Mouse (Mus musculus) heart, embryonic 15.5 days (tissue): ENCODE measurements around the gene Ccdc96. TPM values are rescaled to one million over a fixed set of nuclear protein-coding genes. Genes with fewer than 3 reads are reported as not detected.
A peak's percentile ranks its signal among the peaks of the same experiment; 100 is the strongest.

Experiments
- ATAC-seq: fragments of 200-750 bp; cut with Nextera tagmentation; replicated peaks from 2 replicates; pipeline ENCODE4 v1.8.0; 2017; ENCODE audit warnings: low read depth, moderate TSS enrichment; ENCODE audit not compliant: insufficient number of reproducible peaks, insufficient read depth, low FRiP score
- H3K27ac ChIP-seq: fragments of 300-500 bp; sonication (generic); 2 replicates; pipeline ENCODE4 v1.5.1; 2015; ENCODE audit warnings: mild to moderate bottlenecking, inconsistent platforms
- H3K27me3 ChIP-seq: fragments of 300-500 bp; sonication (generic); 2 replicates; pipeline ENCODE4 v1.6.1; 2015; ENCODE audit warnings: inconsistent platforms
- H3K36me3 ChIP-seq: fragments of 300-500 bp; sonication (generic); 2 replicates; pipeline ENCODE4 v1.6.1; 2015; ENCODE audit warnings: mild to moderate bottlenecking, inconsistent platforms
- H3K4me1 ChIP-seq: fragments of 300-500 bp; sonication (generic); replicated peaks from 2 replicates; pipeline ENCODE4 v1.6.1; 2015; ENCODE audit warnings: inconsistent platforms
- H3K4me2 ChIP-seq: fragments of 300-500 bp; sonication (generic); 2 replicates; pipeline ENCODE4 v1.6.1; 2015; ENCODE audit warnings: inconsistent platforms, mild to moderate bottlenecking, moderate library complexity
- H3K4me3 ChIP-seq: fragments of 300-500 bp; sonication (generic); 2 replicates; pipeline ENCODE4 v1.5.1; 2015; ENCODE audit warnings: mild to moderate bottlenecking, inconsistent platforms
- H3K9ac ChIP-seq: fragments of 300-500 bp; sonication (generic); 2 replicates; pipeline ENCODE4 v1.6.1; 2015; ENCODE audit warnings: mild to moderate bottlenecking, inconsistent platforms
- H3K9me3 ChIP-seq: fragments of 300-500 bp; sonication (generic); replicated peaks from 2 replicates; pipeline ENCODE4 v1.6.1; 2016; ENCODE audit warnings: inconsistent platforms
- WGBS: fragments of 180-500 bp; shearing (Covaris S2); methylation state at CpG from one replicate; pipeline ENCODE4 v1.1.7; 2015; ENCODE audit warnings: mixed read lengths; 5-methylcytosine and 5-hydroxymethylcytosine counted together
- polyA plus RNA-seq: library from polyadenylated mRNA; unstranded; fragments of >200 nt; fragmentation: Nextera tagmentation; extraction: Ambion mirVana; gene quantifications from 2 replicates; pipeline ENCODE4 v1.2.1, GENCODE M21; 2015

Ccdc96 gene
- polyA plus RNA-seq, 1 experiment from 2014 or later, result 0.20 TPM

DNA sequence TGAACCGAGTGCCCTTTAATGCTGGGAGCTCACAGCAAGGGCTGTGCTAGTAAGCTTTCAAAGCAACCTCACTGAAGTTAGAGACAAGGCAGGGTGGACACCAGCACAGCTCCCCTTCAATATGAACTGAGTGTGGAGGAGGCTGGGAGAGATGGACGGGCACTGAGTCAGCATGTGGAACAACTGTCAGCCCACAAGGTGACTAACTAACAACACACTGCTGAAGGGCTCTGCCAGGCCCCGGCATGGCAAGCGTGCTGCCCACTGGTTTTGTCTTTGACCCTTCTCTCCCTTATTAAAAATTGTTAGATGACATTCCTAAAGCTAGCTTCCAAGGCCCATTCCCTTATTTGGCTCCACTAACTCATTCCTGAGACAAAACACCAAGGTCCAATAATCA lies 26.7 kb upstream of the Ccdc96 start:
- H3K9ac ChIP-seq, result no peak overlapping the region
- H3K4me3 ChIP-seq, result no peak overlapping the region
- peaks cover 31% of the 10 kb centered on the region for H3K27me3 ChIP-seq
- 75% methylated on average over 4 of the region's 4 CpGs for WGBS
- H3K4me1 ChIP-seq, result no peaks in the 10 kb centered on the region
- no peaks in the 10 kb centered on the region for H3K36me3 ChIP-seq
- no peaks in the 10 kb centered on the region for H3K9me3 ChIP-seq
- no peak overlapping the region for H3K4me2 ChIP-seq
- H3K27ac ChIP-seq, result no peak overlapping the region
- ATAC-seq, result no peak

- Histone ChIP-seq H3K4me3 (no peak overlapping the region), H3K9ac (no peak overlapping the region), H3K4me1 (peaks cover under 1% of the 10 kb centered on the region; the same call in 1 of the 2 replicates), H3K9me3 (no peaks in the 10 kb centered on the region), H3K4me2 (no peak overlapping the region), H3K27me3 (peaks cover 27% of the 10 kb centered on the region), H3K36me3 (no peaks in the 10 kb centered on the region), H3K27ac (no peak overlapping the region)
- no peak for ATAC-seq
- 11% methylated on average over 4 of the region's 4 CpGs for WGBS
These were observed 25.5 kb upstream of the Ccdc96 start for GRCm38 (mm10) chr5:36458926-36459325.

- Histone ChIP-seq H3K4me3 (no peak overlapping the region), H3K4me1 (peaks cover 8% of the 10 kb centered on the region), H3K9ac (no peak overlapping the region), H3K27me3 (peaks cover 24% of the 10 kb centered on the region), H3K27ac (no peak overlapping the region), H3K9me3 (no peaks in the 10 kb centered on the region), H3K36me3 (no peaks in the 10 kb centered on the region), H3K4me2 (no peak overlapping the region)
- 85% methylated on average over 2 of the region's 2 CpGs for WGBS
- no peak for ATAC-seq
These were observed 23.7 kb upstream of the Ccdc96 start for GRCm38 (mm10) chr5:36460712-36461111.

GRCm38 (mm10) chr5:36461231-36461630 lies 23.2 kb upstream of the Ccdc96 start:
- peaks cover 14% of the 10 kb centered on the region for H3K4me1 ChIP-seq
- ATAC-seq, result no peak
- H3K4me3 ChIP-seq, result no peak overlapping the region
- H3K9me3 ChIP-seq, result no peaks in the 10 kb centered on the region
- WGBS, result 59% methylated on average over 2 of the region's 2 CpGs
- no peak overlapping the region for H3K9ac ChIP-seq
- H3K4me2 ChIP-seq, result no peak overlapping the region
- no peak overlapping the region for H3K27ac ChIP-seq
- H3K27me3 ChIP-seq, result peaks cover 21% of the 10 kb centered on the region
- H3K36me3 ChIP-seq, result no peaks in the 10 kb centered on the region

DNA sequence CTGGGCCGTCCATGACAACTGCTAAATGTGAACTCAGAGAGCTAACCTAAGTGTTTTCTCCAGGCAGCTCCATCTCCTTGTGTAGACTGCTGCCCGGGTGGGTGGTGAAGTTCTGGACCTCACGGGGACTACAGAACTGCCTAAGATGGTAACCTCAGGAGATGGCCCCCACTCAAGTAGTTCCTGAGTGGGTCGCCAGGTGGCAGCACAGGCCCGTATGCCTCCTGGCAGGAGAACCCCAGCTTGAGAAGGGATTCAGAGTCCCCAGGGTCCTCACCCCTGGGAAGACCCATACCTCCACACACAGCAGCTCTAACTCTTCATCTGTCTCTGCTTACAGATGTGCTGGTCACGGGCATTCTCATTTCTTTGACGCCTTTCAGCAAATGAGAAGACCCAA lies 21.6 kb upstream of the Ccdc96 start:
- Histone ChIP-seq H3K9me3 (no peaks in the 10 kb centered on the region), H3K36me3 (no peaks in the 10 kb centered on the region), H3K4me1 (peaks cover 19% of the 10 kb centered on the region), H3K27ac (no peak overlapping the region), H3K4me3 (no peak overlapping the region), H3K4me2 (no peak overlapping the region), H3K27me3 (0 out of 2 replicates have a peak, but pooled peaks cover 8% of the 10 kb centered on the region), H3K9ac (no peak overlapping the region)
- ATAC-seq, result no peak
- WGBS, result 16% methylated on average over 7 of the region's 7 CpGs

DNA sequence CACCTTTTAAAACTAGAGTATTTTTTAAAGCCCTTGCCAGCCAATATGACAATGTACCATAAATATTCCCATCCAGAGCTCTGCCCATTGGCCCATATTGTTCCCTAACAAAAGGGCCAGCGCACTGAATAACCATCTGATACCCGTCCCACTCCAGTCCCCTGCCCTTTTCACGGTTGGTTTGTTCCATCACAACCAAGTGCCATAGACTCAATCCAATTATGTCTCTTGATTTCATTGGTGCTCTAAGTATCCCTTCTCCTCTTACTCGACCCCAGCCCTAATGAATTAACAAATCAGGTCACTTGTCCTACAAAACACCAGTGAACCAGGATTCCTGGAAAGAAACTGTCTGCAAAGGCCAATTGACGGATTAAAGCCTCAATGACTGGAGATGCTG lies 21.0 kb upstream of the Ccdc96 start:
- H3K4me1 ChIP-seq, result peaks cover 19% of the 10 kb centered on the region
- no peak overlapping the region for H3K9ac ChIP-seq
- no peak overlapping the region for H3K4me3 ChIP-seq
- 0 out of 2 replicates have a peak, but pooled peaks cover 4% of the 10 kb centered on the region for H3K27me3 ChIP-seq
- no peaks in the 10 kb centered on the region for H3K9me3 ChIP-seq
- whole genome bisulfite sequencing, result 62% methylated on average over 5 of the region's 5 CpGs
- no peak overlapping the region for H3K27ac ChIP-seq
- ATAC-seq, result no peak
- no peak overlapping the region for H3K4me2 ChIP-seq
- H3K36me3 ChIP-seq, result no peaks in the 10 kb centered on the region

DNA sequence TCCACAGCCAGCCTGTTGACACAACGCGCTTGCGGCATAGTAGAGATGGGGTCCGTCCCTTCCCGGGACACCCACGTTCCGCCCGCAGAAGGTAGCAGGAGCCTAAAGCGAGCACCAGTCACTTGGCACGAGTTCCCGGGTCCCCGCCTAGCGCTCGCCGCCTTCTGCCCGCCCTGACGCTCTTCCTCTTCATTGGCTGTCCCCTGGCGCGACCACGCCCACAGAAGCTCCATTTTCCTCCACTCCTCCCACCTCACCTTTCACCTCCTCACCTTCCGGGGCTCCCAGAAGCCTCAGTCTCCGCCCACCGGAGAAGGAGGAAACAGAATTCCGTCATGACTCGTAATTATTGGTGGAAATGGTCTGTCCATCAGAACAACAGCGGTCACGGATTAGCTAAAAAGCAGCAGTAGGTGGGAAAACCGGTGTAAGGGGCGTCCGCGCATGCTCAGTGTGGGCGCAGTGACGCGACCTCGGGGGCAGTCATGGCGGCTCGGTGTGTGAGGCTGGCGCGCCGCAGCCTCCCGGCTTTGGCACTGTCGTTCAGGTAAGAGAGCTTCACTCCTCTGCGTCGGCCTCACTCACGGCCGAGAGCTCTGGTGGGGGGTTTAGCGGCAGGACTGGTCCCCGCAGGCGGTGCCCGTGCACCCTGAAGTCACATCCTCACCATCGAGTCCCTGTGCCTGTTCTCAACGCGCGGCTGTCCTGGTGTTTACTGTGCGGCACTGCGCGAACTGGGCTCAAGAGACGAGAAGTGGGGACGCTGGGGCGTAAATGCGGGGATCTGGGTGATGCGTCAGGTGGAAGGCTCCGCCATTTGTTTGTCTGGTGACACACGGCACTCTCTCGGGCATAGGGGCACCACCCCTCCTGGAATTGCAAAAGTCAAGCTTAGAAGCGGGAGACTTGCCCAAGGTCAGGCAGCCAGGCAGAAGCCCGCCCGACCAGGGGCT lies 19.4 kb upstream of the Ccdc96 start, which contains the start of gene Grpel1:
Gene Grpel1, plus strand, starts transcription at position 290 of the 953 bp plus-strand sequence.
- peaks cover 8% of the 10 kb centered on the region for H3K36me3 ChIP-seq

GRCm38 (mm10) chr5:36465889-36466288 lies 18.5 kb upstream of the Ccdc96 start:
- Histone ChIP-seq H3K36me3 (peaks cover 17% of the 10 kb centered on the region), H3K4me2 (peak overlapping the region; percentile 90), H3K4me1 (peaks cover 19% of the 10 kb centered on the region), H3K27ac (peak overlapping the region; percentile 82; the same call in 1 of the 2 replicates), H3K4me3 (peak overlapping the region; percentile 98), H3K9ac (peak overlapping the region; percentile 93), H3K27me3 (no peaks in the 10 kb centered on the region), H3K9me3 (no peaks in the 10 kb centered on the region)
- 12% methylated on average over 8 of the region's 8 CpGs for WGBS
- no peak for ATAC-seq

More for the DNA sequence above, 19.4 kb upstream of the Ccdc96 start, which contains the start of gene Grpel1:
- H3K4me3 ChIP-seq, result peak within 1 kb of the TSS; percentile 98
- peak within 1 kb of the TSS; percentile 82 for H3K27ac ChIP-seq
- H3K27me3 ChIP-seq, result 0 out of 2 replicates have a peak, but pooled peaks cover 3% of the 10 kb centered on the region
- H3K4me1 ChIP-seq, result peaks cover 19% of the 10 kb centered on the region
- ATAC-seq, result peak; percentile 92
- peak within 1 kb of the TSS; percentile 93 for H3K9ac ChIP-seq
- no peaks in the 10 kb centered on the region for H3K9me3 ChIP-seq
- peak within 1 kb of the TSS; percentile 90 for H3K4me2 ChIP-seq
- WGBS, result under 1% methylated on average over 68 of the region's 68 CpGs

DNA sequence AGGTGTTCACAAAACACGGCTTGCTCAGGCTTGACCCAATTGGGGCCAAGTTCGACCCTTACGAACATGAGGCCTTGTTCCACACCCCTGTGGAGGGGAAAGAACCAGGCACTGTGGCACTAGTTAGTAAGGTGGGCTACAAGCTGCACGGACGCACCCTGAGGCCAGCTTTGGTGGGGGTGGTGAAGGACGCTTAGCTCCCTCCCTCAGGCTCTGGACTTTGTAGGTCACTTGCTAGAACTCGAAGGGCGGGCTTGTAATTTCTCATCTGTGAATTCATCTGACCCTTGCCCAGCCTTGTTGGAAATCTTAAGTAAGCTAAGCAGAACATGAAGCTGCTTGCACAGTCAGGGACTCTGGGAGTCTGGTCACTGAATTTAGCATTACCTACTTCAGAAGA lies 13.2 kb upstream of the Ccdc96 start:
- 90% methylated on average over 8 of the region's 8 CpGs for WGBS
- no peak for ATAC-seq
- H3K4me2 ChIP-seq, result no peak overlapping the region
- no peaks in the 10 kb centered on the region for H3K27me3 ChIP-seq
- H3K4me3 ChIP-seq, result no peak overlapping the region
- no peaks in the 10 kb centered on the region for H3K9me3 ChIP-seq
- no peak overlapping the region for H3K27ac ChIP-seq
- H3K36me3 ChIP-seq, result peaks cover 49% of the 10 kb centered on the region
- no peak overlapping the region for H3K9ac ChIP-seq
- H3K4me1 ChIP-seq, result peaks cover 6% of the 10 kb centered on the region

GRCm38 (mm10) chr5:36472876-36473655 lies 11.3 kb upstream of the Ccdc96 start:
- Histone ChIP-seq H3K4me3 (no peak overlapping the region), H3K4me1 (no peaks in the 10 kb centered on the region; the same call in 1 of the 2 replicates), H3K27me3 (no peaks in the 10 kb centered on the region), H3K36me3 (peaks cover 49% of the 10 kb centered on the region), H3K9me3 (no peaks in the 10 kb centered on the region), H3K27ac (no peak overlapping the region), H3K9ac (no peak overlapping the region), H3K4me2 (no peak overlapping the region)
- WGBS, result 81% methylated on average over 4 of the region's 4 CpGs
- ATAC-seq, result no peak

GRCm38 (mm10) chr5:36474283-36474682 lies 10.1 kb upstream of the Ccdc96 start:
- no peak overlapping the region for H3K9ac ChIP-seq
- H3K4me2 ChIP-seq, result no peak overlapping the region
- no peaks in the 10 kb centered on the region for H3K9me3 ChIP-seq
- 88% methylated on average over 5 of the region's 5 CpGs for WGBS
- no peak overlapping the region for H3K27ac ChIP-seq
- peaks cover 47% of the 10 kb centered on the region for H3K36me3 ChIP-seq
- ATAC-seq, result no peak
- no peaks in the 10 kb centered on the region for H3K27me3 ChIP-seq
- H3K4me1 ChIP-seq, result peaks cover 7% of the 10 kb centered on the region
- H3K4me3 ChIP-seq, result no peak overlapping the region
